Comparison of ENCODE assay signal across 9 mouse cellular contexts in the genomic region with DNA sequence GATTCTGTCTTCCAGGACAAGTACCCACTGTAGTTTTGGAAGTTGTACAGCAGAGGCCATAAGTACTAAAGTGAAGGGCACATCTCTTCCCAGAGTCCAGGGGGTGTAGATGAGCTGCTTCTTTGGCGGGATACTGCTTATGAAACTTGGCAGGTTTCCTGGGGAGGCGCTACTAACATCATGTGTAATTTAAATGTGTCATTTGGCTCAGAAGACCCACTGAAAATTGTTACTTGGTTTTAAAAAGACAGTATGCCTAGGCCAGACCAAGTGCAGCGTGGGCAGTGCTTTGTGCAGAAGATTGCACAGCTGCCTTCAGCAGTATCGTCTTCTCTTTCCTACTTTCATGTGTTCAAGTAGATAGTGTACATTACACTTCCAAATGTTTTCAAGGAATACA. TPM values are rescaled to one million over a fixed set of nuclear protein-coding genes. Genes with fewer than 3 reads are reported as not detected.
DNase-seq lines count a peak whose midpoint lies in the region; ATAC-seq and TF ChIP-seq lines count a peak whose summit lies in the region.
"Had no signal": no experiment of that assay in that cellular context is flagged by ENCODE, and none has a peak within 500 bp of the region (broad histone marks: within the 10 kb centered on the region; RNA-seq: fewer than 3 reads in every experiment).

No protein-coding gene starts in this region.

- H3K27me3 ChIP-seq in forebrain, postnatal 0 days (ENCODE audit: insufficient read depth, low read length): no peaks in the 10 kb centered on the region
- H3K27me3 ChIP-seq in forebrain, embryonic 11.5 days (ENCODE audit: control insufficient read depth, insufficient read depth, low read length): no peaks in the 10 kb centered on the region
- no peaks in the 10 kb centered on the region for H3K27me3 ChIP-seq in hindbrain, embryonic 11.5 days (ENCODE audit: control insufficient read depth, insufficient read depth, low read length)
- no peaks in the 10 kb centered on the region for H3K27me3 ChIP-seq in liver, embryonic 12.5 days (replicated peaks)

- TF ChIP-seq CTCF in forebrain, postnatal 0 days (IDR thresholded peaks at IDR 0.05; ENCODE audit: low read depth): no peak

- H3K9me3 ChIP-seq in forebrain, postnatal 0 days (ENCODE audit: low read length): no peaks in the 10 kb centered on the region
- H3K9me3 ChIP-seq in forebrain, embryonic 11.5 days (ENCODE audit: control insufficient read depth, low read length): no peaks in the 10 kb centered on the region
- no peaks in the 10 kb centered on the region for H3K9me3 ChIP-seq in hindbrain, embryonic 11.5 days (ENCODE audit: control insufficient read depth, low read length)
- no peaks in the 10 kb centered on the region for H3K9me3 ChIP-seq in liver, embryonic 12.5 days (replicated peaks)

- 44% methylated on average over 4 of the region's 4 CpGs for WGBS in forebrain, postnatal 0 days
- 96% methylated on average over 4 of the region's 4 CpGs for WGBS in forebrain, embryonic 11.5 days
- WGBS in hindbrain, embryonic 11.5 days: 89% methylated on average over 4 of the region's 4 CpGs
- WGBS in liver, embryonic 12.5 days (ENCODE audit: insufficient replicate concordance): 80% methylated on average over 4 of the region's 4 CpGs

- H3K4me3 ChIP-seq in forebrain, postnatal 0 days (ENCODE audit: low read depth, low read length): no peak overlapping the region
- no peak overlapping the region for H3K4me3 ChIP-seq in forebrain, embryonic 11.5 days (ENCODE audit: low read depth, low read length)
- H3K4me3 ChIP-seq in hindbrain, embryonic 11.5 days (ENCODE audit: low read depth, low read length): no peak overlapping the region
- no peak overlapping the region for H3K4me3 ChIP-seq in liver, embryonic 12.5 days

- DNase-seq in forebrain, postnatal 0 days: peak; percentile 21
- DNase-seq in forebrain, embryonic 11.5 days (ENCODE audit: low spot score): no peak
- DNase-seq in Muller cell, postnatal 12 days (ENCODE audit: inconsistent ontology term): peak; percentile 22
- peak; percentile 50 to 60 for DNase-seq in heart, postnatal 10 days
- peak; percentile 68 for DNase-seq in lung, postnatal 10 days
- DNase-seq in thymus, postnatal 14 days: no peak
- DNase-seq in hindbrain, embryonic 11.5 days (ENCODE audit: low spot score): no peak

- ATAC-seq in forebrain, postnatal 0 days: peak; percentile 40; the same call in 1 of the 2 replicates
- no peak for ATAC-seq in forebrain, embryonic 11.5 days (replicated peaks; ENCODE audit: low FRiP score)
- ATAC-seq in hindbrain, embryonic 11.5 days (ENCODE audit: low FRiP score): no peak
- ATAC-seq in liver, embryonic 12.5 days: no peak

- intact Hi-C loops in heart, postnatal 10 days (cut with DNase I): loop anchor here (5.0 kb wide), 1 partner anchor 43 kb away; a partner anchor contains a TSS

- no peak overlapping the region for H3K4me2 ChIP-seq in forebrain, postnatal 0 days (ENCODE audit: low read depth)
- no peak overlapping the region for H3K4me2 ChIP-seq in forebrain, embryonic 11.5 days (ENCODE audit: low read depth, low read length, severe bottlenecking)
- H3K4me2 ChIP-seq in hindbrain, embryonic 11.5 days (replicated peaks; ENCODE audit: low read depth, low read length): no peak overlapping the region
- no peak overlapping the region for H3K4me2 ChIP-seq in liver, embryonic 12.5 days

- H3K9ac ChIP-seq in forebrain, postnatal 0 days: no peak overlapping the region
- no peak overlapping the region for H3K9ac ChIP-seq in forebrain, embryonic 11.5 days (ENCODE audit: low read length)
- no peak overlapping the region for H3K9ac ChIP-seq in hindbrain, embryonic 11.5 days (ENCODE audit: low read depth, low read length)
- H3K9ac ChIP-seq in liver, embryonic 12.5 days: no peak overlapping the region

- H3K4me1 ChIP-seq in forebrain, postnatal 0 days (ENCODE audit: insufficient read depth): no peaks in the 10 kb centered on the region
- no peaks in the 10 kb centered on the region for H3K4me1 ChIP-seq in forebrain, embryonic 11.5 days (replicated peaks; ENCODE audit: control insufficient read depth, insufficient read depth, low read length)
- no peaks in the 10 kb centered on the region for H3K4me1 ChIP-seq in hindbrain, embryonic 11.5 days (replicated peaks; ENCODE audit: control insufficient read depth, insufficient read depth, low read length)
- H3K4me1 ChIP-seq in liver, embryonic 12.5 days: no peaks in the 10 kb centered on the region

- peaks cover 15% of the 10 kb centered on the region for H3K36me3 ChIP-seq in forebrain, postnatal 0 days (ENCODE audit: insufficient read depth)
- H3K36me3 ChIP-seq in forebrain, embryonic 11.5 days (ENCODE audit: control insufficient read depth, insufficient read depth, low read length): no peaks in the 10 kb centered on the region
- H3K36me3 ChIP-seq in hindbrain, embryonic 11.5 days (ENCODE audit: control insufficient read depth, insufficient read depth, low read length): no peaks in the 10 kb centered on the region
- H3K36me3 ChIP-seq in liver, embryonic 12.5 days: peaks cover 65% of the 10 kb centered on the region

- no peak overlapping the region for H3K27ac ChIP-seq in forebrain, postnatal 0 days (ENCODE audit: low read depth, low read length)
- H3K27ac ChIP-seq in forebrain, embryonic 11.5 days (ENCODE audit: low read depth, low read length): no peak overlapping the region
- no peak overlapping the region for H3K27ac ChIP-seq in hindbrain, embryonic 11.5 days (ENCODE audit: low read depth, low read length)
- H3K27ac ChIP-seq in liver, embryonic 12.5 days: no peak overlapping the region

RNA-seq across cellular contexts. Expression of a gene that starts 44.5 kb away (rescaled TPM):
- 45.9 and 49.7 TPM in 2 replicates for total RNA-seq in forebrain, postnatal 0 days (2014; rRNA removed)
- polyA plus RNA-seq in forebrain, postnatal 0 days (2015; fragmentation: Nextera tagmentation; extraction: Ambion mirVana): 5.2 and 8.1 TPM in 2 replicates
- polyA plus RNA-seq in forebrain, embryonic 11.5 days (2014; fragmentation: Nextera tagmentation; extraction: Ambion mirVana): 19.1 and 20.8 TPM in 2 replicates
- 10 to 100 TPM; 38.7 to 42.9 TPM for total RNA-seq in heart, postnatal 10 days (2021)
- polyA plus RNA-seq in hindbrain, embryonic 11.5 days (2014; fragmentation: Nextera tagmentation; extraction: Ambion mirVana): 18.8 and 22.1 TPM in 2 replicates
- polyA plus RNA-seq in liver, embryonic 12.5 days (2016; fragmentation: Nextera tagmentation; extraction: Ambion mirVana): 16.2 and 17.3 TPM in 2 replicates

RNA-seq across cellular contexts. Expression of a gene that starts 50.4 kb away (rescaled TPM):
- total RNA-seq in forebrain, postnatal 0 days (2014; rRNA removed): not detected in 2 replicates
- polyA plus RNA-seq in forebrain, postnatal 0 days (2015; fragmentation: Nextera tagmentation; extraction: Ambion mirVana): not detected in 2 replicates
- not detected in 2 replicates for polyA plus RNA-seq in forebrain, embryonic 11.5 days (2014; fragmentation: Nextera tagmentation; extraction: Ambion mirVana)
- total RNA-seq in heart, postnatal 10 days (2021): not detected
- not detected in 2 replicates for polyA plus RNA-seq in hindbrain, embryonic 11.5 days (2014; fragmentation: Nextera tagmentation; extraction: Ambion mirVana)
- polyA plus RNA-seq in liver, embryonic 12.5 days (2016; fragmentation: Nextera tagmentation; extraction: Ambion mirVana): not detected in 2 replicates
- polyA plus RNA-seq: heart, embryonic 14.5 days had no signal

Comparison
In these comparisons a context has a peak if more than half of its experiments do, and no peak if none do; other contexts are left out.
1. DNase-seq: peak in forebrain, postnatal 0 days (single experiment), Muller cell, postnatal 12 days (single experiment), heart, postnatal 10 days (2 of 2) and lung, postnatal 10 days (single experiment); none in forebrain, embryonic 11.5 days (single experiment), thymus, postnatal 14 days (single experiment) and hindbrain, embryonic 11.5 days (single experiment).